ENCODE assay signal across 12 mouse cellular contexts in the genomic region with DNA sequence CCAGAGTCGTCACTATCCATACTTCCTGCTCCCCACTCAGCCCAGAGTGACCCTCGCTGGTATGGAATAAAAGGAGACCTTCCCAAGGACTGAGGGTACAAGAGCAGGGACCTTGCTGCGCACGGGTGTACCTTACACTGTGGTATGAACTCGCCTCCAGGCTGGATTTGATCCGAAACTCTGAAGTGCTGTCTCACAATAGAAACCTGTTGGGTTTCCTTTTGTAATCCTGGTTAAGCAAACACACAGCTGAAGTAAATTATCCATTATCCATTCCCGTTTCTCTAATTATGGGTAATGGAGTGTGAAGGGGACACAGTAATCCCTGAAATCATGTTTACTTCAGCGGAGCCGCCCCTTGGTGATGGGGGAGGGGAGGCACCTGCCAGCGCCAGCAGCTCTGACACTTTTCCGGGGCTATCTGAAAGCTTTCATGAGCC. TPM values are rescaled to one million over a fixed set of nuclear protein-coding genes. Genes with fewer than 3 reads are reported as not detected.
DNase-seq lines count a peak whose midpoint lies in the region; ATAC-seq and TF ChIP-seq lines count a peak whose summit lies in the region.
"Had no signal": no experiment of that assay in that cellular context is flagged by ENCODE, and none has a peak within 500 bp of the region (broad histone marks: within the 10 kb centered on the region; RNA-seq: fewer than 3 reads in every experiment).

No protein-coding gene starts in this region.

- 0 out of 2 replicates have a peak overlapping the region, but pooled peaks have one; percentile 20 for H3K27ac ChIP-seq in forebrain, embryonic 13.5 days
- peak overlapping the region; percentile 4; the same call in 1 of the 2 replicates for H3K27ac ChIP-seq in olfactory bulb, adult 2 months (ENCODE audit: insufficient read depth, low read depth, low read length)

- peaks cover 6% of the 10 kb centered on the region; the same call in 1 of the 2 replicates for H3K9me3 ChIP-seq in forebrain, embryonic 13.5 days (replicated peaks)

- H3K4me1 ChIP-seq in forebrain, embryonic 13.5 days = peaks cover 36% of the 10 kb centered on the region
- H3K4me1 ChIP-seq in olfactory bulb, adult 2 months (ENCODE audit: control insufficient read depth, insufficient read depth, low read length) = peaks cover 33% of the 10 kb centered on the region

- peak; percentile 61 for DNase-seq in kidney, adult 11 months
- DNase-seq in kidney, postnatal 10 days = no peak
- peak; percentile 73 for DNase-seq in kidney, adult 9 months
- DNase-seq in layer of hippocampus, postnatal 14 days (ENCODE audit: low spot score in 2 of 2) = no peak
- DNase-seq: adrenal gland, postnatal 14 days; gastrocnemius, postnatal 14 days; lung, postnatal 36 days; right cerebral cortex, adult 18-20 months had no signal

- peak overlapping the region; percentile 23 for H3K4me2 ChIP-seq in forebrain, embryonic 13.5 days

- no peak for TF ChIP-seq CTCF in olfactory bulb, adult 2 months (IDR thresholded peaks at IDR 0.05; ENCODE audit: insufficient read depth, low read depth, low read length)

- 4% methylated on average over 11 of the region's 11 CpGs for WGBS in forebrain, embryonic 13.5 days
- WGBS in olfactory bulb, adult 2 months = 23% methylated on average over 11 of the region's 11 CpGs

- ATAC-seq in forebrain, embryonic 13.5 days = peak; percentile 44
- ATAC-seq in inflammation-experienced regulatory T-cells, adult 6 months = no peak
- ATAC-seq in granulocyte monocyte progenitor cell, adult 5-6 weeks (replicated peaks; ENCODE audit: poor library complexity, severe bottlenecking) = no peak

- no peak overlapping the region for H3K9ac ChIP-seq in forebrain, embryonic 13.5 days

- no peak for TF ChIP-seq POLR2A in olfactory bulb, adult 2 months (IDR thresholded peaks at IDR 0.05; ENCODE audit: insufficient read depth, low read depth, low read length)

- no peak overlapping the region for H3K4me3 ChIP-seq in forebrain, embryonic 13.5 days
- H3K4me3 ChIP-seq in olfactory bulb, adult 2 months (ENCODE audit: insufficient read depth, low read depth, low read length) = no peak overlapping the region

- peaks cover 49% of the 10 kb centered on the region for H3K36me3 ChIP-seq in forebrain, embryonic 13.5 days (ENCODE audit: poor library complexity, severe bottlenecking)

- H3K27me3 ChIP-seq in forebrain, embryonic 13.5 days = no peaks in the 10 kb centered on the region

RNA-seq across cellular contexts. Expression of gene Cnn3, which starts 21.8 kb away (rescaled TPM):
- 770 and 773 TPM in 2 replicates for polyA plus RNA-seq in forebrain, embryonic 13.5 days (2015; fragmentation: Nextera tagmentation; extraction: Ambion mirVana)
- polyA plus RNA-seq in olfactory bulb, adult 2 months (2012; ENCODE audit: insufficient read depth, insufficient read length, low replicate concordance, missing spikeins) = not detected in 2 replicates
- polyA plus RNA-seq in inflammation-experienced regulatory T-cells, adult 6 months (2017; shearing (Covaris generic)) = 1 to 10 TPM; 1.4 to 2.3 (median 2.1) TPM
- 100 to 1,000 TPM; 110 to 126 TPM for total RNA-seq in layer of hippocampus, postnatal 14 days (2021)
- total RNA-seq in granulocyte monocyte progenitor cell, adult 5-6 weeks (2014; fragmentation: Nextera tagmentation) = 34.5 and 37.7 TPM in 2 replicates
- total RNA-seq in granulocyte monocyte progenitor cell, adult 5-6 weeks (2017) = 24.6 and 28.0 TPM in 2 replicates

Comparison
In these comparisons a context has a peak if more than half of its experiments do, and no peak if none do; other contexts are left out.
1. DNase-seq: peak in kidney, adult 11 months (single experiment) and kidney, adult 9 months (single experiment); none in kidney, postnatal 10 days (single experiment) and layer of hippocampus, postnatal 14 days (0 of 2).
2. RNA of gene Cnn3, which starts 21.8 kb away (polyA plus RNA-seq): 770 to 773 TPM in forebrain, embryonic 13.5 days and not detected in olfactory bulb, adult 2 months; 1.4 to 2.3 TPM in inflammation-experienced regulatory T-cells, adult 6 months; every median in the first group is over 10 times any median in the second.